Mouse (Mus musculus): Measurements from ENCODE around the gene Gm4131. TPM values are rescaled to one million over a fixed set of nuclear protein-coding genes. Genes with fewer than 3 reads are reported as not detected.

Gene Gm4131
- polyA plus RNA-seq, 1 experiment from 2014 or later: not detected

DNA sequence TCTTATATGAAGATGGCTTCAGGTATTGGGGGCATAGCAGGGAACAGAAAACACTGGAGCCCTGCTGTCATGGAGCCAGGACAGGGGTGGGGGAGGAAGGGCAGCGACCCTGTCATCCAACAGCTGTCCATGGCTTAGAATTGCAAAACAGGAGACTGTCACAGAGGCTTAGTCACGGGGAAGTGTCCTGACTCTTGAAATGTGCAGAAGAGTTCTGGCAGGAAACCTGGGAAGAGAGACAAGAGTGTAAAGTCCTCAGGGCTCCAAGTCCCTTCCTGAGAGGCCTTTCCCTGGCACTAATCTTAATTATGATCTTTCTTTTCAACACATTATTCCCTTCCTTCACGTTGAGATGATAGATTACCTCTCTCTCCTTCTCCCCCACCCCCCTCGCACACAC, 16.6 kb downstream of the Gm4131 start:
- Histone ChIP-seq H3K36me3 (replicated peaks) (no peaks in the 10 kb centered on the region), H3K9me3 (replicated peaks) (no peaks in the 10 kb centered on the region), H3K27ac (replicated peaks) (no peak overlapping the region), H3K27me3 (peaks cover 16% of the 10 kb centered on the region), H3K9ac (no peak overlapping the region), H3K4me1 (replicated peaks) (peaks cover 6% of the 10 kb centered on the region), H3K4me2 (no peak overlapping the region), H3K4me3 (replicated peaks) (no peak overlapping the region)
- 22% methylated on average over 4 of the region's 4 CpGs for WGBS (ENCODE audit: insufficient replicate concordance)
- ATAC-seq (ENCODE audit: insufficient read depth): no peak

DNA sequence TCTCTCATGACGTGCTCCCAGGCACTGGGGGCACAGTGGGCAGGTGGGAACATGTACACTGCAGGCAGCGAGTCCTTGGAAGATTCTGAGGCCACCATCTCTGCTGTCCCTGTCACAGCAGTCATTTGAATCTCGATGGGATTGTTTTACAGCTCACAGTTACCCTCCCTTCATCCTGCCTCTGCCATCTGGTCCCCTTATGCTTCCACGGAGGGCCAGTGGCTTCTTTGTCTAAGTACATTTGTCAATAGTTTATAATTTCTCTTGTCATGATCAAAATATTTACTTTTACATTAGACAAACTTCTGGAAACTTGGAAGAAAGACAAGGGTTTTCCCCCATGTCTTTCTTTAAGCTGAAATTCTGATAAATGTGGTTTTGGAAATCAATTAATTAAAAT, 20.0 kb downstream of the Gm4131 start:
- no peak overlapping the region for H3K9ac ChIP-seq
- no peak overlapping the region for H3K4me2 ChIP-seq
- WGBS (ENCODE audit: insufficient replicate concordance): 41% methylated on average over 4 of the region's 4 CpGs
- no peaks in the 10 kb centered on the region for H3K4me1 ChIP-seq (replicated peaks)
- no peaks in the 10 kb centered on the region for H3K27me3 ChIP-seq
- no peaks in the 10 kb centered on the region for H3K36me3 ChIP-seq (replicated peaks)
- H3K27ac ChIP-seq (replicated peaks): no peak overlapping the region
- no peak for ATAC-seq (ENCODE audit: insufficient read depth)
- H3K9me3 ChIP-seq (replicated peaks): no peaks in the 10 kb centered on the region
- H3K4me3 ChIP-seq (replicated peaks): no peak overlapping the region

DNA sequence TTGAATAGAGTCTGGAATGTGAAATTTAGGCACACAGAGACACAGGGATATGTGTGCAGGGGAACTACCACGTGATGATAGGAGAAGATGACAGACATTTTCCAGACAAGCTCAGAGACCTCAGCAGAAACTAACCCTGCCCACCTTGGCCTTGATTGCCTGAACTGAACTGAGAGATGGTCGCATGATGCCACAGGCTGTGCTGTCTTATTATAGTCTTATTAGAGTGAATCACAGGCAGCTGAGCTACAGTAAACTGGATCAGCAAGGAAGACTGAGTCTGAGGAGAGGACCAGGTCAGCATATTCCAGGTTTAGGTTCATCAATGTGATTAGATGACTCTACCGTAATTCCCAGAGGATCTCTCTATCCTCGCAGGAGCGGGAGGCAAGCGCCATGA, 20.4 kb downstream of the Gm4131 start:
- H3K4me2 ChIP-seq: no peak overlapping the region
- H3K9me3 ChIP-seq (replicated peaks): no peaks in the 10 kb centered on the region
- no peaks in the 10 kb centered on the region for H3K27me3 ChIP-seq
- no peak overlapping the region for H3K27ac ChIP-seq (replicated peaks)
- H3K36me3 ChIP-seq (replicated peaks): no peaks in the 10 kb centered on the region
- H3K4me1 ChIP-seq (replicated peaks): no peaks in the 10 kb centered on the region
- no peak overlapping the region for H3K4me3 ChIP-seq (replicated peaks)
- no peak for ATAC-seq (ENCODE audit: insufficient read depth)
- WGBS (ENCODE audit: insufficient replicate concordance): 70% methylated on average over 6 of the region's 6 CpGs
- no peak overlapping the region for H3K9ac ChIP-seq

GRCm38 (mm10) chr14:62541751-62542150, 25.0 kb downstream of the Gm4131 start:
- H3K4me2 ChIP-seq: no peak overlapping the region
- WGBS (ENCODE audit: insufficient replicate concordance): 44% methylated on average over 1 of the region's 1 CpGs
- no peak overlapping the region for H3K9ac ChIP-seq
- no peak overlapping the region for H3K4me3 ChIP-seq (replicated peaks)
- H3K4me1 ChIP-seq (replicated peaks): no peaks in the 10 kb centered on the region
- ATAC-seq (ENCODE audit: insufficient read depth): no peak
- no peaks in the 10 kb centered on the region for H3K27me3 ChIP-seq
- no peaks in the 10 kb centered on the region for H3K36me3 ChIP-seq (replicated peaks)
- H3K9me3 ChIP-seq (replicated peaks): no peaks in the 10 kb centered on the region
- no peak overlapping the region for H3K27ac ChIP-seq (replicated peaks)

DNA sequence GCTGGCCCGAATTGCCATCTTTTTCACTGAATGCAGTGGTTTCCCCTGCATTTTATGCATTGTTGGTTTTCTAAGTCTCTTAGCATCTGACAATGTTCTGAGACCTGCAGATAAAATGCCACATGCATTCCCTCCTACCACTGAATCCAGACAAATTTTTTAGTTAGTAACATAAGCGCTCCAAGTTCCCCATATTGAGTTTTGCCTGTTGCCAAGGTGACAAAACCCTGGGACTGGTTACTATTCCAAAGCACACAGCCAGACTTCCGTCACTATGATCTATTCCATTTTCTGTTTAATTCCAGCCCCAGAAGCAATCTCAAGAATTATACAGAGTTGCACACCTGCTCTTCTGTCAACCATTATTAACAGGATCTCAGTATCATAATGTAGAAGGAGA, 26.9 kb downstream of the Gm4131 start:
- no peaks in the 10 kb centered on the region for H3K36me3 ChIP-seq (replicated peaks)
- H3K4me2 ChIP-seq: no peak overlapping the region
- WGBS (ENCODE audit: insufficient replicate concordance): 59% methylated on average over 3 of the region's 3 CpGs

GRCm38 (mm10) chr14:62536988-62537387, 29.7 kb downstream of the Gm4131 start:
- H3K9me3 ChIP-seq (replicated peaks): no peaks in the 10 kb centered on the region
- no peak for ATAC-seq (ENCODE audit: insufficient read depth)
- H3K4me2 ChIP-seq: no peak overlapping the region
- H3K36me3 ChIP-seq (replicated peaks): no peaks in the 10 kb centered on the region
- no peaks in the 10 kb centered on the region for H3K4me1 ChIP-seq (replicated peaks)
- H3K9ac ChIP-seq: no peak overlapping the region
- H3K27me3 ChIP-seq: no peaks in the 10 kb centered on the region
- 57% methylated on average over 5 of the region's 5 CpGs for WGBS (ENCODE audit: insufficient replicate concordance)
- no peak overlapping the region for H3K27ac ChIP-seq (replicated peaks)
- H3K4me3 ChIP-seq (replicated peaks): no peak overlapping the region

More for the DNA sequence above, 26.9 kb downstream of the Gm4131 start:
- no peak overlapping the region for H3K9ac ChIP-seq
- no peaks in the 10 kb centered on the region for H3K4me1 ChIP-seq (replicated peaks)
- H3K27ac ChIP-seq (replicated peaks): no peak overlapping the region
- H3K4me3 ChIP-seq (replicated peaks): no peak overlapping the region
- ATAC-seq (ENCODE audit: insufficient read depth): no peak
- no peaks in the 10 kb centered on the region for H3K27me3 ChIP-seq
- no peaks in the 10 kb centered on the region for H3K9me3 ChIP-seq (replicated peaks)

DNA sequence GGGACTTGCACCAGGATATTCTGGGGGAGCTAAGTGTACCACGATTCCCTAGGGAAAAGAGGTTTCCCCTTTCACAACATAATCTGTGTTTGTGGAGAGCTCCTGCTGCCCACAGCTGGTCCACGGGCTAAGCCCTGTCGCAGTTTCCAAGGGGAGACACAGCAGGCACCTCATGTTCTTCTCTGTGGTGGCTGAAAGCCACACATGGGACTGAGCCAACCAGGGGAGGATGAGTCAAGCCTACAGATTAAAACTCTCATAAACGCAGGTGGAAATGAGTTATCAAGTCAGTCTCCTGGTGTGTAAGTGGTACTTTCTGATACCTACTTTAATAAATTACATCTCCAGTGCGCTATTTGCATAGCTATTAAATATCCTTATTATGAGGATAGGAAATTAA, 30.6 kb downstream of the Gm4131 start:
- no peak overlapping the region for H3K27ac ChIP-seq (replicated peaks)
- H3K9me3 ChIP-seq (replicated peaks): no peaks in the 10 kb centered on the region

DNA sequence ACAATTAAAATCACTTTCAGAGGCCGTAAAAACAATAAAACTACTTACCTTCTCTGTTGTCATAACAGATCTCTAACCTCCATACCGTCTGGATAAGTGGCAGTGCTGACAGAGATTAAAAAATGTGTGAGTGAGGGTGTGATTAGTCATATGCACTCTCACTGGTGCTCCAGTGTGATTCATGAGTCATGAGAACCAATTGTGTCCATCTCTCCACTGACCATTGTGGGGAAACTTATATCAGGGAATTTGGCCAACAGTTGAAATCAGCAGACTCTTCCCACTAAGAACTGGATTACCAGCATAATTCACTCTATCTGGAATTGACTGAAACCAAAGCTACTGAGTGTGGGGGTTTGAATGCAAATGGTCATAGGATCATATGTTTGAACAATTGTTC, 35.8 kb downstream of the Gm4131 start:
- no peaks in the 10 kb centered on the region for H3K27me3 ChIP-seq
- no peak for ATAC-seq (ENCODE audit: insufficient read depth)
- no peak overlapping the region for H3K27ac ChIP-seq (replicated peaks)
- no peak overlapping the region for H3K4me2 ChIP-seq
- 45% methylated on average over 2 of the region's 2 CpGs for WGBS (ENCODE audit: insufficient replicate concordance)
- H3K4me3 ChIP-seq (replicated peaks): no peak overlapping the region
- no peak overlapping the region for H3K9ac ChIP-seq
- H3K4me1 ChIP-seq (replicated peaks): no peaks in the 10 kb centered on the region
- H3K9me3 ChIP-seq (replicated peaks): no peaks in the 10 kb centered on the region
- no peaks in the 10 kb centered on the region for H3K36me3 ChIP-seq (replicated peaks)

More for the DNA sequence above, 30.6 kb downstream of the Gm4131 start:
- Histone ChIP-seq H3K4me2 (no peak overlapping the region), H3K4me1 (replicated peaks) (no peaks in the 10 kb centered on the region), H3K9ac (no peak overlapping the region), H3K36me3 (replicated peaks) (no peaks in the 10 kb centered on the region), H3K27me3 (no peaks in the 10 kb centered on the region), H3K4me3 (replicated peaks) (no peak overlapping the region)
- WGBS (ENCODE audit: insufficient replicate concordance): 60% methylated on average over 5 of the region's 5 CpGs
- no peak for ATAC-seq (ENCODE audit: insufficient read depth)

DNA sequence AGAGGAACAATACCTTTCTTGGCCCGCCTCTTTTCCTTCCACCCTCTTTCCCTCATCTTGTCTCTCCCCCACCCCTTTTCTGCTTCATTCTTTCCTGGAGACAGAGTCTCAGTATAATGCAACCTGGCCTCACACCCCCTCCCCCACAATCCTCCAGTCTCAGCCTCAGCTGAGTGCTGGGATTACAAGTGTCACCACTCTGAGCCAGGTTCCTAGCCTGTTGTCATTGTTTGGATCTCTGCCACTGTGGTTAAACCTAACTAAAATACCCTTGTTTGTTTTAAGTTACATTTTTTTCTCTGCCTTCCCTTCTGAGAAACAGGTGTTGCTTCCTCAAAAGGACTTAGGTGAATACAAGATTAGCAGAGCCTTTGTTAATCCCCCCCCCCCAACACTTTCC, 53.9 kb downstream of the Gm4131 start:
- Histone ChIP-seq H3K4me3 (replicated peaks) (no peak overlapping the region), H3K4me2 (no peak overlapping the region), H3K27me3 (no peaks in the 10 kb centered on the region), H3K36me3 (replicated peaks) (no peaks in the 10 kb centered on the region), H3K27ac (replicated peaks) (no peak overlapping the region), H3K9me3 (replicated peaks) (no peaks in the 10 kb centered on the region), H3K9ac (no peak overlapping the region), H3K4me1 (replicated peaks) (no peaks in the 10 kb centered on the region)
- no peak for ATAC-seq (ENCODE audit: insufficient read depth)
- WGBS (ENCODE audit: insufficient replicate concordance): 58% methylated on average over 1 of the region's 1 CpGs

- WGBS (ENCODE audit: insufficient replicate concordance): 57% methylated on average over 3 of the region's 3 CpGs
- Histone ChIP-seq H3K4me1 (replicated peaks) (no peaks in the 10 kb centered on the region), H3K9me3 (replicated peaks) (no peaks in the 10 kb centered on the region), H3K4me3 (replicated peaks) (no peak overlapping the region), H3K36me3 (replicated peaks) (no peaks in the 10 kb centered on the region), H3K9ac (no peak overlapping the region), H3K4me2 (no peak overlapping the region), H3K27me3 (no peaks in the 10 kb centered on the region), H3K27ac (replicated peaks) (no peak overlapping the region)
- ATAC-seq (ENCODE audit: insufficient read depth): no peak
Observed at GRCm38 (mm10) chr14:62509350-62509749, 57.4 kb downstream of the Gm4131 start.

DNA sequence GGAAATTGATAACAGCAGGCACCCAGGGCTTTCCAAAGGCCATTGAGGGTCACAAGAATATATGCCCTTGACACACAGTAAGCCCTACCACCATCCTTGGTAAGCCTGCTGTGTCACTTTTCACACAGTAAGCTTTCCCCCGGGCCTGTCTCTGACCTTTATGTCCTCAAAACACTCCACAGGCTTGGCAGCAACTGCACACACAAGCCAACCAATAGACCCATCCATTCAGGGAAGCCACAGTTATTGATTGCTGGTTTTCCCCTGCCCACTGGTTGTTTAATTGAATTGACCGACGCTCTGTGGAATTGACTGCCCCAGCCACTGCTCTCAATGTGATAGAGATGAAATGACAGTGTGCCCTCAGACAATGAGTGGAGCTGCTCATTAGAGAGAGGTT, 60.5 kb downstream of the Gm4131 start:
- Histone ChIP-seq H3K27me3 (no peaks in the 10 kb centered on the region), H3K4me2 (no peak overlapping the region), H3K9ac (no peak overlapping the region), H3K4me1 (replicated peaks) (no peaks in the 10 kb centered on the region), H3K9me3 (replicated peaks) (no peaks in the 10 kb centered on the region), H3K27ac (replicated peaks) (no peak overlapping the region), H3K4me3 (replicated peaks) (no peak overlapping the region), H3K36me3 (replicated peaks) (no peaks in the 10 kb centered on the region)
- WGBS (ENCODE audit: insufficient replicate concordance): 71% methylated on average over 3 of the region's 3 CpGs
- ATAC-seq (ENCODE audit: insufficient read depth): no peak

- Histone ChIP-seq H3K4me2 (no peak overlapping the region), H3K9me3 (replicated peaks) (no peaks in the 10 kb centered on the region), H3K9ac (no peak overlapping the region), H3K36me3 (replicated peaks) (no peaks in the 10 kb centered on the region), H3K27ac (replicated peaks) (no peak overlapping the region), H3K27me3 (no peaks in the 10 kb centered on the region), H3K4me1 (replicated peaks) (no peaks in the 10 kb centered on the region), H3K4me3 (replicated peaks) (no peak overlapping the region)
- ATAC-seq (ENCODE audit: insufficient read depth): no peak
- WGBS (ENCODE audit: insufficient replicate concordance): 52% methylated on average over 7 of the region's 7 CpGs
Observed at GRCm38 (mm10) chr14:62497391-62497790, 69.3 kb downstream of the Gm4131 start.
